Mouse (Mus musculus): ENCODE data around the gene Ifnb1. TPM values are rescaled to one million over a fixed set of nuclear protein-coding genes. Genes with fewer than 3 reads are reported as not detected.
"Not testable (repeated sequence)": the region's sequence is repeated elsewhere in the genome, so short reads cannot be mapped to it uniquely, and the experiment has no call there.

Gene Ifnb1
- total RNA-seq (2021) = not detected
- long read RNA-seq, experiment 1 = 0 reads
- long read RNA-seq, experiment 2 = 0 reads

GRCm38 (mm10) chr4:88522674-88523073, at the start of gene Ifnb1:
Gene Ifnb1 (minus strand): TSS chr4:88522774.
- DNase-seq (ENCODE audit: low spot score in 2 of 2) = no peak

- no peak for DNase-seq (ENCODE audit: low spot score in 2 of 2)
These were observed 49.1 kb upstream of the Ifnb1 start, which contains the start of gene Ifna14 for GRCm38 (mm10) chr4:88571698-88572097. Gene Ifna14 (minus strand): TSS chr4:88571798.

GRCm38 (mm10) chr4:88561791-88562190, 39.2 kb upstream of the Ifnb1 start:
- DNase-seq (ENCODE audit: low spot score in 2 of 2) = no peak

GRCm38 (mm10) chr4:88558145-88558544, 35.6 kb upstream of the Ifnb1 start, which contains the start of gene Ifna15:
Gene Ifna15 (minus strand): TSS chr4:88558245.
- not testable (repeated sequence) for DNase-seq (ENCODE audit: low spot score in 2 of 2)

GRCm38 (mm10) chr4:88550161-88550945, 27.8 kb upstream of the Ifnb1 start:
- DNase-seq (ENCODE audit: low spot score in 2 of 2) = peak; percentile 57 to 67

- DNase-seq (ENCODE audit: low spot score in 2 of 2) = no peak
These were observed 25.4 kb upstream of the Ifnb1 start for GRCm38 (mm10) chr4:88547986-88548385.

- DNase-seq (ENCODE audit: low spot score in 2 of 2) = peak in 1 of 2 experiments; percentile 4
These were observed 21.2 kb upstream of the Ifnb1 start for GRCm38 (mm10) chr4:88543649-88544234.

- no peak for DNase-seq (ENCODE audit: low spot score in 2 of 2)
These were observed 14.8 kb upstream of the Ifnb1 start for GRCm38 (mm10) chr4:88537328-88537727.

- no peak for DNase-seq (ENCODE audit: low spot score in 2 of 2)
These were observed 14.1 kb upstream of the Ifnb1 start for GRCm38 (mm10) chr4:88536640-88537039.

- DNase-seq (ENCODE audit: low spot score in 2 of 2) = no peak
These were observed 13.2 kb upstream of the Ifnb1 start for GRCm38 (mm10) chr4:88535742-88536141.

- DNase-seq (ENCODE audit: low spot score in 2 of 2) = no peak
These were observed 12.3 kb upstream of the Ifnb1 start for GRCm38 (mm10) chr4:88534903-88535302.

GRCm38 (mm10) chr4:88533499-88533898, 10.9 kb upstream of the Ifnb1 start:
- DNase-seq (ENCODE audit: low spot score in 2 of 2) = no peak

GRCm38 (mm10) chr4:88530892-88531291, 8.3 kb upstream of the Ifnb1 start:
- DNase-seq (ENCODE audit: low spot score in 2 of 2) = no peak

GRCm38 (mm10) chr4:88530271-88530670, 7.7 kb upstream of the Ifnb1 start:
- DNase-seq (ENCODE audit: low spot score in 2 of 2) = no peak

GRCm38 (mm10) chr4:88526379-88527049, 3.9 kb upstream of the Ifnb1 start:
- DNase-seq (ENCODE audit: low spot score in 2 of 2) = no peak

- no peak for DNase-seq (ENCODE audit: low spot score in 2 of 2)
These were observed 2.8 kb upstream of the Ifnb1 start for GRCm38 (mm10) chr4:88525393-88525792.

- no peak for DNase-seq (ENCODE audit: low spot score in 2 of 2)
These were observed 667 bp upstream of the Ifnb1 start for GRCm38 (mm10) chr4:88523241-88523640.

GRCm38 (mm10) chr4:88517957-88518356, 4.6 kb downstream of the Ifnb1 start:
- DNase-seq (ENCODE audit: low spot score in 2 of 2) = no peak

GRCm38 (mm10) chr4:88515711-88516211, 6.8 kb downstream of the Ifnb1 start:
- DNase-seq (ENCODE audit: low spot score in 2 of 2) = peak; percentile 11 to 17

GRCm38 (mm10) chr4:88515250-88515649, 7.3 kb downstream of the Ifnb1 start:
- no peak for DNase-seq (ENCODE audit: low spot score in 2 of 2)

- peak; percentile 26 to 34 for DNase-seq (ENCODE audit: low spot score in 2 of 2)
These were observed 8.2 kb downstream of the Ifnb1 start for GRCm38 (mm10) chr4:88514403-88514802.

GRCm38 (mm10) chr4:88513743-88514142, 8.8 kb downstream of the Ifnb1 start:
- DNase-seq (ENCODE audit: low spot score in 2 of 2) = no peak

Data from left cerebral cortex, adult 18-20 months (tissue).